Mouse (Mus musculus): ENCODE measurements around the gene Naip2.
A peak's percentile ranks its signal among the peaks of the same experiment; 100 is the strongest.
"Not testable (repeated sequence)": the region's sequence is repeated elsewhere in the genome, so short reads cannot be mapped to it uniquely, and the experiment has no call there.

Naip2 gene

GRCm38 (mm10) chr13:100201659-100202333 is at the start of gene Naip2:
Gene Naip2, minus strand, starts transcription at chr13:100202092.
- DNase-seq (ENCODE audit: low spot score in 2 of 2): not testable (repeated sequence)

GRCm38 (mm10) chr13:100246896-100247519 is 45.1 kb upstream of the Naip2 start:
- not testable (repeated sequence) for DNase-seq (ENCODE audit: low spot score in 2 of 2)

GRCm38 (mm10) chr13:100246223-100246622 is 44.3 kb upstream of the Naip2 start, which contains the start of gene Naip5:
Gene Naip5, minus strand, starts transcription at chr13:100246323.
- not testable (repeated sequence) for DNase-seq (ENCODE audit: low spot score in 2 of 2)

GRCm38 (mm10) chr13:100243702-100244101 is 41.8 kb upstream of the Naip2 start:
- DNase-seq (ENCODE audit: low spot score in 2 of 2): no peak

- not testable (repeated sequence) for DNase-seq (ENCODE audit: low spot score in 2 of 2)
Observed at GRCm38 (mm10) chr13:100213683-100214082, 11.8 kb upstream of the Naip2 start.

- DNase-seq (ENCODE audit: low spot score in 2 of 2): no peak
Observed at GRCm38 (mm10) chr13:100210540-100210939, 8.6 kb upstream of the Naip2 start.

- no peak for DNase-seq (ENCODE audit: low spot score in 2 of 2)
Observed at GRCm38 (mm10) chr13:100203319-100203718, 1.4 kb upstream of the Naip2 start.

- no peak for DNase-seq (ENCODE audit: low spot score in 2 of 2)
Observed at GRCm38 (mm10) chr13:100200778-100201177, 1.1 kb downstream of the Naip2 start.

GRCm38 (mm10) chr13:100195421-100195820 is 6.5 kb downstream of the Naip2 start:
- no peak for DNase-seq (ENCODE audit: low spot score in 2 of 2)

GRCm38 (mm10) chr13:100183111-100183510 is 18.8 kb downstream of the Naip2 start:
- not testable (repeated sequence) for DNase-seq (ENCODE audit: low spot score in 2 of 2)

GRCm38 (mm10) chr13:100174360-100174759 is 27.5 kb downstream of the Naip2 start:
- DNase-seq (ENCODE audit: low spot score in 2 of 2): not testable (repeated sequence)

GRCm38 (mm10) chr13:100166378-100166777 is 35.5 kb downstream of the Naip2 start:
- not testable (repeated sequence) for DNase-seq (ENCODE audit: low spot score in 2 of 2)

- DNase-seq (ENCODE audit: low spot score in 2 of 2): not testable (repeated sequence)
Observed at GRCm38 (mm10) chr13:100162467-100162866, 39.4 kb downstream of the Naip2 start.

GRCm38 (mm10) chr13:100161171-100161870 is 40.6 kb downstream of the Naip2 start:
- not testable (repeated sequence) for DNase-seq (ENCODE audit: low spot score in 2 of 2)

GRCm38 (mm10) chr13:100156624-100157023 is 45.3 kb downstream of the Naip2 start:
- no peak for DNase-seq (ENCODE audit: low spot score in 2 of 2)

GRCm38 (mm10) chr13:100152659-100153058 is 49.2 kb downstream of the Naip2 start:
- DNase-seq (ENCODE audit: low spot score in 2 of 2): no peak

GRCm38 (mm10) chr13:100141646-100142314 is 60.1 kb downstream of the Naip2 start:
- DNase-seq (ENCODE audit: low spot score in 2 of 2): no peak

- DNase-seq (ENCODE audit: low spot score in 2 of 2): no peak
Observed at GRCm38 (mm10) chr13:100125258-100125643, 76.6 kb downstream of the Naip2 start.

GRCm38 (mm10) chr13:100124423-100125257 is 77.3 kb downstream of the Naip2 start, which contains the start of gene Smn1:
Gene Smn1, plus strand, starts transcription at chr13:100124852.
- DNase-seq (ENCODE audit: low spot score in 2 of 2): peak; percentile 78 to 86

GRCm38 (mm10) chr13:100123970-100124369 is 77.9 kb downstream of the Naip2 start:
- DNase-seq (ENCODE audit: low spot score in 2 of 2): no peak
